Mouse (Mus musculus) small intestine, adult 2 months (tissue): ENCODE data around the gene Rimbp3.

Source experiments
- CTCF ChIP-seq: fragments of 200-500 bp; IDR thresholded peaks from 2 replicates; pipeline ENCODE4 v1.5.1; 2012; ENCODE audit warnings: low read depth, mild to moderate bottlenecking, control low read depth, inconsistent platforms, low read length, moderate library complexity, mixed read lengths; ENCODE audit not compliant: insufficient replicate concordance, insufficient read length; ENCODE audit errors: extremely low read depth
- POLR2A ChIP-seq: fragments of 200-500 bp; IDR thresholded peaks from 2 replicates; pipeline ENCODE4 v1.6.1; 2012; ENCODE audit warnings: low read depth, mild to moderate bottlenecking, control low read depth, inconsistent platforms, low read length, moderate library complexity

DNA sequence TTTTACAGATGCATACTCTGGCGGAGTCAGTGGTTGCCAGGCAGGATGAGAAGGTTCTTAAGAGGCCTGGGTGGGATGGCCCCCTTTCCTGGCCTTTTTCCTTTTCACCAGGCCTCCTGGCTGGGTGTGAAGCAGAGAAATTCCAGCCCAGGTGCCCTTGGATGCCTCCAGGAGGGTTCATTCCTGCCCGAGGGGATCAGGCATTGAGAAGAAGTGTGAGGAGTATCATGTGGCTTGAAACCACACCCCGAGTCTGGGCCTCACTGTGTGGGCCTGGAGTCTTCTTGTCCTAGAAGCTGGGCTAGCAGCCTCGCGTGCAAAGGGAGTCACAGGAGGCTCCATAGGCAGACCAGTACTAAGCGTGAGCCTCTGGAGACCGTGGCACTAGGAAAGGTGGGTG, 44.4 kb downstream of the Rimbp3 start:
- TF ChIP-seq POLR2A: no peak
- no peak for TF ChIP-seq CTCF
